Mouse (Mus musculus) stomach, postnatal 0 days (tissue): ENCODE measurements at regions not wholly inside any gene's neighbourhood (a gene's known extent, or its start where the extent isn't known, plus 50 kb on each side); places are given as distances from the start of the nearest gene placed in this dataset.

Source experiments
- CTCF ChIP-seq: IDR thresholded peaks from 2 replicates; pipeline ENCODE4 v1.5.1; 2016; ENCODE audit warnings: antibody characterized with exemption, low read depth, mild to moderate bottlenecking, moderate library complexity
- EP300 ChIP-seq: optimal IDR thresholded peaks from 2 replicates; pipeline ENCODE3; 2016; ENCODE audit warnings: antibody characterized with exemption

DNA sequence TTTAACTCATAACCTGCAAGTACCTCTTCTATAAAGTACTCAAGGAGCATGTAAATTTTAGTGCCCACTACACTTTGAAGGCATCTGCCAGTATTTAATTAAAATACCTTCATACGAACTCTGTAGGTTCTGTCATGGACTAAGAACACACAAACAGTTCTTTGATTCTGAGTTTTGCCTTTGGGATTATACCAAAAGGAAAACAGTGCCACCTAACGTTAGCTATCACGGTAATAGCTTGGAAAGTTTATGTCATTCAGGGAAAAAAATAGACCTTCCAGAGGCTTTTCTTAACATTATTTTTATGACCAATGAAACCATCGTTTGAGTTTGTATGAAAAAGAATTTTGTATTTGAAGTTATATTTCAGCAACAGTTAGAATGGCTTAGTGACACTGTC, 1326.5 kb upstream of the Jmjd1c start:
- TF ChIP-seq CTCF (peak; percentile 38), EP300 (no peak)
